Mouse (Mus musculus) heart, embryonic 15.5 days (tissue): ENCODE measurements at regions not wholly inside any gene's neighbourhood (a gene's known extent, or its start where the extent isn't known, plus 50 kb on each side); places are given as distances from the start of the nearest gene placed in this dataset.

Source experiments
- ATAC-seq: fragments of 200-750 bp; cut with Nextera tagmentation; replicated peaks from 2 replicates; pipeline ENCODE4 v1.8.0; 2017; ENCODE audit warnings: low read depth, moderate TSS enrichment; ENCODE audit not compliant: insufficient number of reproducible peaks, insufficient read depth, low FRiP score
- H3K27ac ChIP-seq: fragments of 300-500 bp; sonication (generic); 2 replicates; pipeline ENCODE4 v1.5.1; 2015; ENCODE audit warnings: mild to moderate bottlenecking, inconsistent platforms
- H3K27me3 ChIP-seq: fragments of 300-500 bp; sonication (generic); 2 replicates; pipeline ENCODE4 v1.6.1; 2015; ENCODE audit warnings: inconsistent platforms
- H3K36me3 ChIP-seq: fragments of 300-500 bp; sonication (generic); 2 replicates; pipeline ENCODE4 v1.6.1; 2015; ENCODE audit warnings: mild to moderate bottlenecking, inconsistent platforms
- H3K4me1 ChIP-seq: fragments of 300-500 bp; sonication (generic); replicated peaks from 2 replicates; pipeline ENCODE4 v1.6.1; 2015; ENCODE audit warnings: inconsistent platforms
- H3K4me2 ChIP-seq: fragments of 300-500 bp; sonication (generic); 2 replicates; pipeline ENCODE4 v1.6.1; 2015; ENCODE audit warnings: inconsistent platforms, mild to moderate bottlenecking, moderate library complexity
- H3K4me3 ChIP-seq: fragments of 300-500 bp; sonication (generic); 2 replicates; pipeline ENCODE4 v1.5.1; 2015; ENCODE audit warnings: mild to moderate bottlenecking, inconsistent platforms
- H3K9ac ChIP-seq: fragments of 300-500 bp; sonication (generic); 2 replicates; pipeline ENCODE4 v1.6.1; 2015; ENCODE audit warnings: mild to moderate bottlenecking, inconsistent platforms
- H3K9me3 ChIP-seq: fragments of 300-500 bp; sonication (generic); replicated peaks from 2 replicates; pipeline ENCODE4 v1.6.1; 2016; ENCODE audit warnings: inconsistent platforms
- WGBS: fragments of 180-500 bp; shearing (Covaris S2); methylation state at CpG from one replicate; pipeline ENCODE4 v1.1.7; 2015; ENCODE audit warnings: mixed read lengths; 5-methylcytosine and 5-hydroxymethylcytosine counted together

DNA sequence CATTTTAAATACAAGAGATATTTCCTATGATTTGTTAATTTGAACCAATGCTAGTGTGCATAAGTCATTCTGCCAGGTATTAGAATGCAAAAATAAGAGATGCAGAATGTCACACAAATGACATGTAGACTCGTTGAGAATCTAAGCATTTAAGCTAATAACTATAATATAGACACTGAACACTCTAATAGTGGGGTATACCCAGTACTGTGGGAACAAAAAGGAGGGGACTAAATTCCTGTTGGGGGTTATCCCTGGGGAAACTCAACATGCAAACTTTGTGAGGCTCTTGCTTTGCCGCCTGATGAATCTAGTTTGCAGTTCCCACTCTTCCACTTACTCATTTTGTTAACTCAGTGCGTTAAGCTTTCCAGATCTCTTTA lies 154.0 kb upstream of the Tnc start:
- Histone ChIP-seq H3K4me1 (no peaks in the 10 kb centered on the region), H3K4me3 (no peak overlapping the region), H3K9ac (no peak overlapping the region), H3K4me2 (no peak overlapping the region), H3K9me3 (no peaks in the 10 kb centered on the region; the same call in 1 of the 2 replicates), H3K27ac (no peak overlapping the region), H3K36me3 (no peaks in the 10 kb centered on the region), H3K27me3 (no peaks in the 10 kb centered on the region)
- 74% methylated on average over 3 of the region's 3 CpGs for WGBS
- ATAC-seq = no peak

DNA sequence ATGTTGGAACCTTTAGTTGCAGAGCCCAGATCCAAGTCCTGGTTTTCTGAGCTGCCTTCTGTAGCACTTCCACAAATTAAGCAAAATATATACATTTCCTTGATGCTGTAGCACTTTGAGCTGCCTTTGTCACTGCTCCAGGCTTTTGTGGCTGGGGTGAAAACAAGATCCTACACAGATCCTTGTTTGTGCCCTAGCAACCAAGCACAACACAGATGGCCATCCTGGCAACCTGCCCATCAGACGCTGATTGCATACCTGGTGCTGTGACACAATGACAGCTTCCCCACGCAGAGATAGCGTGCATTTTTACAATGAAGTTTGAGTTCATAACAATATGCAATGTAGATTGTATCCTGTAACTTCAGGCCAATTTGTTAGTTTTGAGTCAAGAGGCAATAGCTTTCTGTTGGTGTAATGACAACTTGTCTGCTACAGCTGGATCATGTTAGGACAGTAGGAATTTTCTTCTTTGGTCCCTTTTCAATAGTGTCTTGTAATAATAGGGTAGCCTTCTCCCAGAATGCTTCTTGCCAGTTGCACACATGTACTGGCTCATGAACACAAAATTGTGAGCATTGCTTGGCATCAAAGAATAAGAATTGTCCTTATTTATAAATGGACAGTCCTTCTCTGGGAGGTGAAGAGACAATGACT lies 153.5 kb upstream of the Tnc start:
- no peaks in the 10 kb centered on the region; the same call in 1 of the 2 replicates for H3K9me3 ChIP-seq
- H3K9ac ChIP-seq = no peak overlapping the region
- ATAC-seq = 0 out of 2 replicates have a peak, but pooled peaks have one; percentile 39
- no peaks in the 10 kb centered on the region for H3K27me3 ChIP-seq
- H3K36me3 ChIP-seq = no peaks in the 10 kb centered on the region
- no peak overlapping the region for H3K4me2 ChIP-seq
- WGBS = 30% methylated on average over 3 of the region's 3 CpGs
- H3K4me1 ChIP-seq = no peaks in the 10 kb centered on the region
- H3K4me3 ChIP-seq = no peak overlapping the region
- no peak overlapping the region for H3K27ac ChIP-seq

DNA sequence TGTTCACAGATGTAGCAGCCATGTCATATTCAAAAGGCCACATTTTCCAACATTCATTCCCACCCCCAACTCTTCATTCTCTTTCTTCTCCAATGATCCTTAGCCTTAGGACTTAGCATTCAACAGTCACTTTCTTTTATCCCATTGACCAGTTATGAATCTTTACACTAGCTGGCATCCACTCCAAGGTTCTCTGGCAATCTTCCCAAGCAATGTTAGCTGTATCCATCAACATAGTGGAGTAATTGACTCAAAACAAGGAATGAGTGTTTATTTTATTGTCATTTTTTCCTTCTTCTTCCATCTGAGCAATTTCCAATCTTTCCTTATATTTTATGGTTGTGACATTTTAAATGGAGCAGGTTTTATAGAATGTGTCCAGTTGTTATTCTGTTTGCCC lies 138.2 kb upstream of the Tnc start:
- no peak overlapping the region for H3K9ac ChIP-seq

DNA sequence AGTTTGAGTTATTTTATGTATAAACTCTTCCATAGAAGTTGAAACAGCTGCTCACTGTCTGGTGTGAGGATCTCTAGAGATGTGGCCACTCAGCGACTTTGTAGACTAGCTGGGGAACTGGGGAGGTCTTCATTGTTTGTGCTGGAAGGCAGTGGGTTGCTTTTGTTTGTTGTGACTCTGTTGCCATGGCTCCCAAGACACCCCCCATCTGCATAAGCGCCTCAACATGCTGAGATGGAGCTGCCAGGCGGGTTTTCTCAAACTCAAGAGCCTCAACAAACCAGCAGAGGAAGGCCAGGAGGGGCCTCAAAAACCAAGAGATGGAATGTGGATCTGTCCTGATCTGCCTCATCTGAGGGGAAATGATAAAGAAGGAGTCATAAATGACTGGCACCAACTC lies 129.1 kb upstream of the Tnc start:
- Histone ChIP-seq H3K4me3 (no peak overlapping the region), H3K9me3 (no peaks in the 10 kb centered on the region), H3K4me1 (no peaks in the 10 kb centered on the region), H3K36me3 (no peaks in the 10 kb centered on the region), H3K9ac (no peak overlapping the region), H3K27me3 (no peaks in the 10 kb centered on the region), H3K4me2 (no peak overlapping the region), H3K27ac (no peak overlapping the region)
- 32% methylated on average over 3 of the region's 3 CpGs for WGBS
- no peak for ATAC-seq

More for the DNA sequence above, 138.2 kb upstream of the Tnc start:
- no peak overlapping the region for H3K4me3 ChIP-seq
- H3K27ac ChIP-seq = no peak overlapping the region
- ATAC-seq = no peak
- no peak overlapping the region for H3K4me2 ChIP-seq
- no peaks in the 10 kb centered on the region for H3K36me3 ChIP-seq
- no peaks in the 10 kb centered on the region for H3K9me3 ChIP-seq
- no peaks in the 10 kb centered on the region for H3K27me3 ChIP-seq
- no peaks in the 10 kb centered on the region for H3K4me1 ChIP-seq

DNA sequence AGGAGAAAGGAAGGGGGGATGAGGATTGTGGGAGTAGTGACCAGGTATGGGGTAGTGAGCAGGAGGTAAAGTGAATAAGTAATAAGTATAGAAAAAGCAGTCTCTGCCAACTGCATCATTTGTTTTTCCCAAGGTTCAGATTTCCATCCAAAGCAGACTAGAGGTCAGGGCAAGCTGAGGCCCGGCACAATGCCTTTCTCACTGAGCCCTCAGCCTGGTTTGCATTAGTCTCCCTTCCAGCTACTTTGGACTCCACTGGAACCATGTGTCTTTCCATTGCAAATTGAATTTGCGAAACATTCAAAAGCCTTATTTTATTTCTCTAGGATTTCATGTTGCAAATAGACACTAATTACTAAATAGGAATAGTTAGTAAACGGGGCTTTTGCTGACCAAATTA lies 124.7 kb upstream of the Tnc start:
- Histone ChIP-seq H3K36me3 (no peaks in the 10 kb centered on the region), H3K4me1 (no peaks in the 10 kb centered on the region), H3K9ac (no peak overlapping the region), H3K9me3 (no peaks in the 10 kb centered on the region), H3K4me2 (no peak overlapping the region), H3K27ac (no peak overlapping the region), H3K27me3 (no peaks in the 10 kb centered on the region), H3K4me3 (no peak overlapping the region)
- ATAC-seq = no peak
- WGBS = 75% methylated on average over 3 of the region's 3 CpGs

DNA sequence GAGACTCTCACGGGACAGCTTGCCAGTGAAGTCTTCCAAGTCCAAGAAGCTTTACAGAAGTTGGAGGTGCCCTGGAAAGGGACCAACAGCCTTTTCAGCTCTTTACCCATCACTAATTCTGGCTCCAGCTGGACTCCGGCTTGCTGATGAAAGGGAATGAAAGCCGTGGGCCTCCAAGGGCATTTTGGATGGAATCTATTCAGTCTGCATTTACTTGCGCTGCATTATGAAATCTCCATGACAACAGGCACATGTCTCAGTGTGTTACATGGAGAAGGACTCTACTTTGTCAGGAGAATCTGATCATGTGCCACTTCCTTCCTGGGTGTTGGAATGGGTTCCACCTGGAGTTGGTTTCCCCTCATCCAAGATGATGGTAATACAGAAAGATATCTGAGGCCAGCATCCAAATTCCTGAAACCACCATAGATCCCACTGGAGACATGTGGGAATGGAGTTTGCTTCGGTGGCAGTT lies 102.2 kb upstream of the Tnc start:
- WGBS = 63% methylated on average over 5 of the region's 5 CpGs
- ATAC-seq = no peak
- Histone ChIP-seq H3K36me3 (no peaks in the 10 kb centered on the region), H3K27me3 (no peaks in the 10 kb centered on the region), H3K9ac (no peak overlapping the region), H3K4me1 (no peaks in the 10 kb centered on the region), H3K9me3 (no peaks in the 10 kb centered on the region), H3K4me2 (no peak overlapping the region), H3K27ac (no peak overlapping the region), H3K4me3 (no peak overlapping the region)

DNA sequence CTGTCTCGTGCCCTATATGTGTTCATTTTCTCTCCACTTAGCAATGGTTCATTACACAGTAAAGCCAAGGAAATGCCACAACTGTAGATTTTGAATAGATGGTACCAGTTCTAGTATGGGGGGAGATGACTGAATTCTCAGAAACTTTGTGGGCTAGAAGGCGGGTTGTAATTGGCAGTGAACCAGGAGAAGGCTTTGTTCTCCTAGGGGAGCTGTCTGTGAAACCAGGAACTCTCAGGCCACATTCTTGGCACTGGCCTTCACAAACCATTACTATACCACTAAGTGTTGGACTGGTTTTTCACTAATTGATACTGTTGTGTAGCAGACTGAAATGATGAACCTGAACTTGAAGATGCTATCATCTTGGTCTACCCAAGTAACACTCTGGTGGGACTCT lies 99.1 kb upstream of the Tnc start:
- H3K4me2 ChIP-seq = no peak overlapping the region
- no peaks in the 10 kb centered on the region for H3K9me3 ChIP-seq
- no peaks in the 10 kb centered on the region for H3K36me3 ChIP-seq
- H3K4me3 ChIP-seq = no peak overlapping the region
- ATAC-seq = no peak
- no peaks in the 10 kb centered on the region for H3K27me3 ChIP-seq
- no peaks in the 10 kb centered on the region for H3K4me1 ChIP-seq
- 67% methylated on average over 2 of the region's 2 CpGs for WGBS
- no peak overlapping the region for H3K9ac ChIP-seq
- H3K27ac ChIP-seq = no peak overlapping the region

DNA sequence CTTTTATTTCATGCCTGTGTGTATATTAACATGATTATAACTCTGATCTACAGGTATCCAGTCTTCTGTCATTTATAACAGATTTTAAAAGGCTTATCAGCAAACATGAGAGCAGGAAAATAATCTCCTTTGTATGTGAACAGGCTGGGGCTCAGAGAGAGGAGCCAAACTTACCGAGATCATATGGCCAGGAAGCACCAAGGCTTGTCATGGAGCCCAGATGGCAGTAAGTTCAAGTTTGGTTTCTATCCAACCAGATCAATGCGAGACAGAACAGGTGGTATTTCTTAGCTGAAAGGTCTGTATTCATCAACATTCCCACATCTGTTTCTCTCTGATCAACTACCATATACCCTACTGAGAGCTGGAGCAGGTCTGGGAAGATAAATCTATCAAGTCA lies 96.1 kb upstream of the Tnc start:
- ATAC-seq = no peak
- Histone ChIP-seq H3K9ac (no peak overlapping the region), H3K27ac (no peak overlapping the region), H3K27me3 (no peaks in the 10 kb centered on the region), H3K4me3 (no peak overlapping the region), H3K36me3 (no peaks in the 10 kb centered on the region), H3K4me2 (no peak overlapping the region), H3K9me3 (no peaks in the 10 kb centered on the region), H3K4me1 (no peaks in the 10 kb centered on the region)
- 56% methylated on average over 2 of the region's 2 CpGs for WGBS

DNA sequence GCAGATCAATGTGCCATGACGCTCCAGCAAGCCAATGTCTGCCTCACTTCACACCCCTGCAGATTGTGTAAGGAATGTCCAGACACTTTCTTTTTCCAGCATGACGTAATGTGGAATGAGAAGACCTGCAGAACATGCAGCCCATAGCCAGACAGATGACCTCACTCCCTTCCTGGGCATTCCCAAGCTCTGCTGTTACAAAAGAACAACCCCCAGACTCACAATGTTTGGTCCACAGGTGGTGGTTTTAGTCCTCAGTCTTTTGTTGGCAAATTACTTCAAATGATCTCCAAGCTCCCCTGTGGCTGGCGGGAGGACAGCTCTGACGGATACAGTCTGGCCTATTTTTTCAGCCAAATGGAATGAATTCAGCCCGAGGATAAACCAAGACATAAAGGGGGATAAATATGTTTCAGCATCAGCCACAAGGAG lies 95.6 kb upstream of the Tnc start:
- 44% methylated on average over 5 of the region's 5 CpGs for WGBS
- H3K9me3 ChIP-seq = no peaks in the 10 kb centered on the region
- ATAC-seq = no peak
- H3K9ac ChIP-seq = no peak overlapping the region
- H3K27me3 ChIP-seq = no peaks in the 10 kb centered on the region
- H3K4me1 ChIP-seq = no peaks in the 10 kb centered on the region
- H3K4me2 ChIP-seq = no peak overlapping the region
- H3K4me3 ChIP-seq = no peak overlapping the region
- no peaks in the 10 kb centered on the region for H3K36me3 ChIP-seq
- H3K27ac ChIP-seq = no peak overlapping the region

DNA sequence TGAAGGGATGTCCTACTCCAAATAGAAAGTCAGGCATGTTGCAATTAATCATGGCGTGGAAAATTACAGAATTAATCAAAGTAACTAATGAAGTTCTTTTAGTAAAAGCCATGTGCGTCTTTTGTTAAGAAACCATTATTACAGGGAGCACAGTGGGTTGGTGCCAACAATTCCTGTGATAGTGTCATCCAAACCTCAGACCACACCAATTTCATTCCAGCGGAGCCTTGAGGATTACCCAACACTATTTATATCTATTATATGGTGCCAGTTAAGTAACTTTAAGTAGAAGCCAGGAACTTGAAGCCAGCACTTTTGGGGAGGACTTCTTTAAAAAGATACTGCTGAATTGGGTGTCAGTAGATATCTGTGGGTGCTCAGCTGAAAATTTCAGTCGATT lies 93.0 kb upstream of the Tnc start:
- no peak for ATAC-seq
- H3K4me3 ChIP-seq = no peak overlapping the region
- 74% methylated on average over 4 of the region's 4 CpGs for WGBS
- H3K4me1 ChIP-seq = no peaks in the 10 kb centered on the region
- no peak overlapping the region for H3K27ac ChIP-seq
- H3K36me3 ChIP-seq = no peaks in the 10 kb centered on the region
- H3K9ac ChIP-seq = no peak overlapping the region
- H3K9me3 ChIP-seq = no peaks in the 10 kb centered on the region
- no peak overlapping the region for H3K4me2 ChIP-seq
- no peaks in the 10 kb centered on the region for H3K27me3 ChIP-seq

DNA sequence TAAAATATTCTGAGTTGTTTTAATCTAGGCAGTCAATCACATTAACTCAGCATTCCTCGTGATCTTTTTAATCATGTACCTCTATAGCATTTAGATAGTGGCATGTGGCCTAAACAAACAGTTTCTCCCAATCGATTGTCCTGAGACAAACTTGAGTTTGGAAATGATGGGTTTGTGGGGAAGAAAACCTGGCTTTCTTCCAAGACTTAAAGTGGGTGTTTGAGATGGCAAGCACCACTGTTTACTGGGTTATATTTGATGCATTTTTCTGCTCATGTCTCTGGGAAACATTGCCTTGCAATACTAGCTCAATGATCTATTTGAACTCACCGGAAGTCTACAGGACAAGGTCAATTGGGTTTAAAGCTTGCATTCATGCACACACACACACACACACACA lies 88.2 kb upstream of the Tnc start:
- Histone ChIP-seq H3K9me3 (no peaks in the 10 kb centered on the region), H3K9ac (no peak overlapping the region), H3K36me3 (no peaks in the 10 kb centered on the region), H3K4me3 (no peak overlapping the region), H3K4me1 (no peaks in the 10 kb centered on the region), H3K27me3 (no peaks in the 10 kb centered on the region), H3K4me2 (no peak overlapping the region), H3K27ac (no peak overlapping the region)
- no peak for ATAC-seq
- 75% methylated on average over 3 of the region's 3 CpGs for WGBS

DNA sequence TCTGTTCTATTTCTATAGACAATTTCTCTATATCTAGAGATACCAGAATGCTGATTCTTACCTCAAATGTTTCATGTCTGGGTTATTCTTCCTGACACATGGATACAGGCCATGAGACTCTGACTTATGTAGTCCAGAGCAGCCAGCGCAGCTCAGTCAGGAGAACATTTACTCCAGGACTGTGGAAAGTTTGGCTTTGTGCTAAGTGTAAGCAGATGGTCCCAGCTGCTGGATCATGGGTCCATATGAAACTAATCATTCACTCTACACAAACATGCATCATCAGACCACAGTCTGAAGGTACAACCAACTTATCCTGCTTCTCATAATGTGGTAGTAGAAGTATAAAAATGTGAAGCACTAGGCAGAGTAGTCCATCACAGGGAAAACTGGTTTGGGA lies 82.5 kb upstream of the Tnc start:
- Histone ChIP-seq H3K36me3 (no peaks in the 10 kb centered on the region), H3K9me3 (no peaks in the 10 kb centered on the region), H3K4me1 (no peaks in the 10 kb centered on the region), H3K9ac (no peak overlapping the region), H3K4me2 (no peak overlapping the region), H3K4me3 (no peak overlapping the region), H3K27ac (no peak overlapping the region), H3K27me3 (no peaks in the 10 kb centered on the region)
- no peak for ATAC-seq
- WGBS = 56% methylated on average over 1 of the region's 1 CpGs
